ENCODE assay signal across 12 mouse cellular contexts in the genomic region with DNA sequence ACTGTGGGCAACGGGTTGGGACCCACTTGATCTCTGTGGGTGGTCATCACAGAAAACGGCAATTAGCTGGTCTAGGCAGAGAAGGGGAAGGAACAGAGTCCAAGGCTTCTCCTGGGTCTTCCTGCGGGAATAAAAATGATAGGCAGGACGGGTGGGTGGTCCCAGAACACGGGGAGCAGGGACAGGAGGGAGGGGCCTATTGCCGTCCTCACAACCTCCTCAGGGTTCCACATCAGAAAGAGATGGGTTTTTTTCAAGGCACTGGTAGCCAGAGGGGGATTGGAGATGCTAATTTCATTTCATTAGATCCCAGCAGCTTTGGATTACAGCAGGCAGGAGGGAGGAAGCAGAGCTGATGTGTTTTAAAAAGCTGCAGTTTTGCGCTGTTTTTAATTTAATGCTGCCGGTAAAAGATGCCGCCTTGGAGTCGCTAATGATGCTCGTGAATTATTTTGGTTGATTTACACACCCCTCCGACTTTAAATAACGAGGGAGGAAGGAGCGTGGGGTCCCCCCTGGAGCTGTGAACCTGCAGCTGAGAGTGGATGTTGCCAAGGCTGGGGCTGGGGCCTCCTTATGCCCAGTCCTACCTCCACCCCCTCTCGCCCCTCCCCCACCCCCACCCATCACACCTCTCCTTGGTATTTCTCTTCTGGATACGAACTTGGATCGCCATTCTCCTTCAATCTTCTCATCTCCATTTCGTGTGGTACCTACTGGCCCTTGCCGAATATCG.
DNase-seq lines count a peak whose midpoint lies in the region; ATAC-seq and TF ChIP-seq lines count a peak whose summit lies in the region.
"Had no signal": no experiment of that assay in that cellular context is flagged by ENCODE, and none has a peak within 500 bp of the region (broad histone marks: within the 10 kb centered on the region; RNA-seq: fewer than 3 reads in every experiment).

No protein-coding gene starts in this region.

- H3K4me2 ChIP-seq in hindbrain, embryonic 11.5 days (replicated peaks; ENCODE audit: low read depth, low read length): 0 out of 2 replicates have a peak overlapping the region, but pooled peaks have one; percentile 13
- peak overlapping the region; percentile 35 for H3K4me2 ChIP-seq in midbrain, embryonic 13.5 days (replicated peaks)
- no peak overlapping the region for H3K4me2 ChIP-seq in intestine, embryonic 15.5 days (replicated peaks)
- H3K4me2 ChIP-seq: liver, embryonic 15.5 days had no signal

- ATAC-seq in hindbrain, embryonic 11.5 days (ENCODE audit: low FRiP score): no peak
- ATAC-seq in midbrain, embryonic 13.5 days: peak; percentile 67; the same call in 1 of the 2 replicates
- no peak for ATAC-seq in intestine, embryonic 15.5 days
- no peak for ATAC-seq in erythroid progenitor cell, adult 5-6 weeks (replicated peaks; ENCODE audit: low FRiP score, poor library complexity, severe bottlenecking)

- peak overlapping the region; percentile 22; the same call in 1 of the 2 replicates for H3K9ac ChIP-seq in ES-Bruce4 (ENCODE audit: low read depth, poor library complexity, severe bottlenecking)
- H3K9ac ChIP-seq in hindbrain, embryonic 11.5 days (ENCODE audit: low read depth, low read length): 0 out of 2 replicates have a peak overlapping the region, but pooled peaks have one; percentile 20
- no peak overlapping the region for H3K9ac ChIP-seq in midbrain, embryonic 13.5 days (replicated peaks)
- H3K9ac ChIP-seq in intestine, embryonic 15.5 days: no peak overlapping the region
- H3K9ac ChIP-seq: liver, embryonic 15.5 days had no signal

- H3K4me1 ChIP-seq in ES-Bruce4 (ENCODE audit: control insufficient read depth, insufficient read depth, low read length): peaks cover 4% of the 10 kb centered on the region
- H3K4me1 ChIP-seq in hindbrain, embryonic 11.5 days (replicated peaks; ENCODE audit: control insufficient read depth, insufficient read depth, low read length): peaks cover 10% of the 10 kb centered on the region
- H3K4me1 ChIP-seq in midbrain, embryonic 13.5 days (replicated peaks): peaks cover 22% of the 10 kb centered on the region
- 0 out of 2 replicates have a peak, but pooled peaks cover 4% of the 10 kb centered on the region for H3K4me1 ChIP-seq in intestine, embryonic 15.5 days (replicated peaks)
- H3K4me1 ChIP-seq: liver, embryonic 15.5 days had no signal

- no peaks in the 10 kb centered on the region; the same call in 1 of the 2 replicates for H3K9me3 ChIP-seq in ES-Bruce4 (replicated peaks; ENCODE audit: control insufficient read depth, insufficient read depth, low read length, poor library complexity, severe bottlenecking)
- no peaks in the 10 kb centered on the region for H3K9me3 ChIP-seq in hindbrain, embryonic 11.5 days (ENCODE audit: control insufficient read depth, low read length)
- no peaks in the 10 kb centered on the region for H3K9me3 ChIP-seq in midbrain, embryonic 13.5 days
- no peaks in the 10 kb centered on the region for H3K9me3 ChIP-seq in intestine, embryonic 15.5 days

- no peak for TF ChIP-seq POLR2A in ES-Bruce4 (IDR thresholded peaks at IDR 0.05; ENCODE audit: insufficient read depth, low read length)

- DNase-seq in embryo, embryonic 9.5 days (ENCODE audit: extremely low spot score): peak; percentile 22
- DNase-seq in hindbrain, embryonic 11.5 days (ENCODE audit: low spot score): peak; percentile 41
- DNase-seq in left cerebral cortex, postnatal 25 days (ENCODE audit: low spot score in 2 of 2): no peak
- DNase-seq: adrenal gland, postnatal 10 days; cerebellum, postnatal 14 days; heart, postnatal 10 days; thymus, postnatal 25 days had no signal

- H3K27me3 ChIP-seq in ES-Bruce4 (ENCODE audit: control insufficient read depth, insufficient read depth, low read length, poor library complexity, severe bottlenecking): no peaks in the 10 kb centered on the region
- H3K27me3 ChIP-seq in hindbrain, embryonic 11.5 days (ENCODE audit: control insufficient read depth, insufficient read depth, low read length): peaks cover 3% of the 10 kb centered on the region; the same call in 1 of the 2 replicates
- 0 out of 2 replicates have a peak, but pooled peaks cover 12% of the 10 kb centered on the region for H3K27me3 ChIP-seq in midbrain, embryonic 13.5 days
- peaks cover 18% of the 10 kb centered on the region for H3K27me3 ChIP-seq in intestine, embryonic 15.5 days (replicated peaks)

- H3K4me3 ChIP-seq in ES-Bruce4 (ENCODE audit: low read depth, low read length): peak overlapping the region; percentile 12; the same call in 1 of the 2 replicates
- no peak overlapping the region for H3K4me3 ChIP-seq in hindbrain, embryonic 11.5 days (ENCODE audit: low read depth, low read length)
- no peak overlapping the region for H3K4me3 ChIP-seq in midbrain, embryonic 13.5 days (replicated peaks)
- H3K4me3 ChIP-seq in intestine, embryonic 15.5 days (replicated peaks): no peak overlapping the region
- H3K4me3 ChIP-seq: liver, embryonic 15.5 days had no signal

- 4% methylated on average over 20 of the region's 20 CpGs for WGBS in hindbrain, embryonic 11.5 days
- WGBS in midbrain, embryonic 13.5 days: 6% methylated on average over 20 of the region's 20 CpGs
- 9% methylated on average over 20 of the region's 20 CpGs for WGBS in intestine, embryonic 15.5 days

- TF ChIP-seq CTCF in ES-Bruce4 (IDR thresholded peaks at IDR 0.05; ENCODE audit: low read depth, low read length): no peak

- peak overlapping the region; percentile 71 for H3K27ac ChIP-seq in ES-Bruce4 (ENCODE audit: insufficient read depth, low read length)
- peak overlapping the region; percentile 62; the same call in 1 of the 2 replicates for H3K27ac ChIP-seq in hindbrain, embryonic 11.5 days (ENCODE audit: low read depth, low read length)
- peak overlapping the region; percentile 56; the same call in 1 of the 2 replicates for H3K27ac ChIP-seq in midbrain, embryonic 13.5 days
- no peak overlapping the region for H3K27ac ChIP-seq in intestine, embryonic 15.5 days
- H3K27ac ChIP-seq: liver, embryonic 15.5 days had no signal

- no peak for TF ChIP-seq EP300 in ES-Bruce4 (IDR thresholded peaks at IDR 0.05; ENCODE audit: insufficient read depth, low read depth, low read length)

- H3K36me3 ChIP-seq in ES-Bruce4 (ENCODE audit: control insufficient read depth, insufficient read depth, low read length, poor library complexity, severe bottlenecking): no peaks in the 10 kb centered on the region
- H3K36me3 ChIP-seq in hindbrain, embryonic 11.5 days (ENCODE audit: control insufficient read depth, insufficient read depth, low read length): no peaks in the 10 kb centered on the region
- no peaks in the 10 kb centered on the region for H3K36me3 ChIP-seq in midbrain, embryonic 13.5 days
- no peaks in the 10 kb centered on the region for H3K36me3 ChIP-seq in intestine, embryonic 15.5 days
- H3K36me3 ChIP-seq: liver, embryonic 15.5 days had no signal

- intact Hi-C loops in left cerebral cortex, postnatal 25 days (cut with DNase I): no loop called here

Comparison
In these comparisons a context has a peak if more than half of its experiments do, and no peak if none do; other contexts are left out.
1. H3K9ac ChIP-seq: peak in ES-Bruce4 (single experiment) and hindbrain, embryonic 11.5 days (single experiment); none in midbrain, embryonic 13.5 days (single experiment) and intestine, embryonic 15.5 days (single experiment).
2. DNase-seq: peak in embryo, embryonic 9.5 days (single experiment) and hindbrain, embryonic 11.5 days (single experiment); none in left cerebral cortex, postnatal 25 days (0 of 2).